Mouse (Mus musculus): Measurements from ENCODE around the gene Cbs.

- TF ChIP-seq CTCF (IDR thresholded peaks at IDR 0.05; ENCODE audit: insufficient read depth, low read depth, low read length) (no peak), POLR2A (IDR thresholded peaks at IDR 0.05; ENCODE audit: insufficient read depth, low read depth, low read length) (no peak)
These were observed 2.1 kb downstream of the Cbs start for GRCm38 (mm10) chr17:31634896-31635295.

All from olfactory bulb, adult 2 months (tissue).